Mouse (Mus musculus): Measurements from ENCODE around the gene Rtn3.
"Not testable (repeated sequence)": the region's sequence is repeated elsewhere in the genome, so short reads cannot be mapped to it uniquely, and the experiment has no call there.

The Rtn3 gene

DNA sequence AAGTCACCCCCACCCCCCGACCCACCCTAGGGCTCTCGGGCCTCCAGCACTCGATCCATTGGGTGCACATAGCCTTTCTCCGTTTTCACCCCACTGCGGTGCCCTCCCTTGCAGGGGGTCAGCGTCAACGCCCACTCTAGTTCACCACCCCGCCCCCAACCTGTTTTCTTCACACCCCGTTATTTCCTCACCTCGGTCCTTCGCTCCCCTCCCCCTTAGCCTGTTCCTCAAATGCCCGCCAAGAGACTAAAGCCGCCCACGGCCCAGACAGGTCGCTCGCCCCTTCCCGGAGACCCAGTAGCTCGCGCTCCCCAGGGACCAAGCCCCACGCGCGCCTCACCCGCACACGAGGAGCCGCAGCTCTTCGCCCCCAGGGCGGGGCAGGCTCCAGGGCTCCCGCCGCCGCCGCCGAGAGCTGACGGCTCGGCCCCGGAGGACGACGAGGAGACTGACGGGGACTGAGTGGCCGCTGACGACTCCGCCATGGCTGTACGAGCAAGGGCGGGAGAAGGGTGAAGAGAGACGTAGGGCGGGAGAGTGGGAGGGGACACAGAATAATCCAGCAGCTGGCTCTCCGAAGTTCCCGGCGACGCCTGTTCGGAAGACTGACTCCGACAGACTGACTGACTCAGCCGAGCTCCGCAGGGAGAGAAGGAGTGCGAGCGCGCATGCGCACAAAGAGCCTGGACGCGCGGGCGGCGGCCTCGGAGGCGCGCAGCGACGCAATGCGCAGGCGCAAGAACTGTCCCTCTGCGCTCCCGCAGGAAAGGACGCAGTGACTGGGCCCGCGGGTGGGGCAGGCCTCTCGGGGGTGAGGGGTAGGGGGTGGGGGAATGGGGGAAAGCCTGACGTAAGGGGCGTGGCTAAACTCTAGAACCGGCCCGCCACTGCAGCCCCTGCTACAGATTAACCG, at the start of gene Rtn3:
TSS of gene Rtn3 (minus strand) at position 683 of the 913 bp plus-strand sequence.
- peak; percentile 98 for DNase-seq

DNA sequence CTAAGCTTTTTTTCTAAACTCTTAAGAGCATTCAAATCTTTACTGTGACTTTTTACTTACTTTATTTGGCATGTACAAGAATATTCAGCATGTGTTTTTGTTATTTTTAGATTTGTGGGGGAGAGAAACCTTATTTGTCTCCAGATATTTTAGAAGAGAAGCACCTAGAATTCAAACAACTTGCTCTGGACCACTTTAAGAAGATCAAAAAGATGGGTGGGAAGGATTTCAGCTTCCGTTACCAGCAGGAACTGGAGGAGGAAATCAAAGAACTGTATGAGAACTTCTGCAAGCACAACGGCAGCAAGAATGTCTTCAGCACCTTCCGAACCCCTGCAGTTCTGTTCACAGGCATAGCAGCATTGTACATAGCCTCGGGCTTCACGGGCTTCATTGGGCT, 48.8 kb upstream of the Rtn3 start:
- no peak for DNase-seq

DNA sequence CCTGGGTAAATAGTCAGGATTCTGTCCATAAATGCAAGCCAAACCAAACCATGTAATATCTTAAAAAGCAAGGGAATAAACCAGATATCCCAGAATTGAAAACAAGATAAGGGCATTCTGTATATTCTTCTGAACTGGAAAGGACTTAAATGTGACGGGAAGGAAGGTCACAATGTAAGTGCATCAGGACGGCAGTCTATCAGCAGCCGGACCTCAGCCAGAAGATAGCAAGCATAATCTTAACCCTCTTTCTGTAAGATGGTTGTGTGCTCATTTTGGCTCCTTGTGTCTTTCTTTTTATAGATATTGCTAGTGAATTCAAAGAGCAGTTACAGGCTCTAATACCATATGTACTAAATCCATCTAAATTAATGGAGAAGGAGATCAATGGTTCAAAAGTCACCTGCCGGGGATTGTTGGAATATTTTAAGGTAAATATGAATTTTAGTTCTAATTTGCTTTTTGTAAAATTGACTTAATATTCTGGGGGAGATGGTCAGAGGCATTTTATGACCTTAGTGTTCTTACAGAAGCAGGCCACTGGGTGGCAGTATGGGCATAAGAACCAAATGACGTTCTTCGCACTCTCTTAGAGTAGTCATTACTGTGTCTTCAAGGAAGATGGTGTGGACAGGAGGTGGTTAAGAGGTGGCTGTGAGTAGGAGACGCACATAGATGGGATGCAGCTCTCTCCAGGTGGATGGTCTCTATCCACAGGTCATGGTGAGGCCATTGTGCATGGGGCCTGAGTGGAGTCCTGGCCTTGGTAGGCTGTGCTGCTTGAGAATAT, 45.8 kb upstream of the Rtn3 start:
- DNase-seq, result peak; percentile 71

DNA sequence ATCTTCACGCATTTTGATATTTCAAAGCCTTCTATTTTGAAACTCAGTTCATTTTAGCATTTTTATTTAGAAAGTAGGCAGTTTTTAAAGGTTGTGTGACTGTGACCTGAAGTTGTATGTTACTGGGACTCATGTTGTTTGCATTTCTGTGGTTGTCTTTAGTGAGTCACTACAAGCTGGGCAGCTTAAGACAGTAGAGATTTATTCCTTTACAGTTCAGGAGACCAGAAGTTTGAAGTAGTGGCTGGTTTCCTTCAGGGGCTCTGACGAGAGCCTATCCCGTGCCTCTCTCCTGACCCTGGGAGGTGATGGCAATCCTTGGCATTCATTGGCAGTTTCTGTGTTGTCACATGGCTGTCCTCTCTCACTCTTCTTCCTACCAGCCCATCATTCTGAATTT, 41.8 kb upstream of the Rtn3 start:
- no peak for DNase-seq

DNA sequence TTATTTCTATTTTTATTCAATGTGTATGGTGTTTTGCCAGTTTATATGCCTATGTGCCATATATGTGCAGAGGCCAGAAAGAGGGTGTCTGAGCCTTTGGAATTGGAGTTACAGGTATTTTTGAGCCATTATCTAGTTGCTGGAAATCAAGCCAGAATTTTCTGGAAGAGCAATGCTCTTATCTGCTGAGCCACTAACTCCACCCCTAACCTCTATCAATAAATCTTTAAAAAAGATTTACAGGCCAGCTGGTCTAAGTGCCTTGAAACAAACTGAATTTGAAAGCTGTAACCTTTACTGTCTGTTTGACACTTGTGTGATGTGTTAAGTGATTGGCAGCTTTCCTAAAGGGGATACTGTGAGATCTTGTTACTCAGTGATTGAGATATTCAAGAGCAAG, 40.7 kb upstream of the Rtn3 start:
- DNase-seq, result no peak

DNA sequence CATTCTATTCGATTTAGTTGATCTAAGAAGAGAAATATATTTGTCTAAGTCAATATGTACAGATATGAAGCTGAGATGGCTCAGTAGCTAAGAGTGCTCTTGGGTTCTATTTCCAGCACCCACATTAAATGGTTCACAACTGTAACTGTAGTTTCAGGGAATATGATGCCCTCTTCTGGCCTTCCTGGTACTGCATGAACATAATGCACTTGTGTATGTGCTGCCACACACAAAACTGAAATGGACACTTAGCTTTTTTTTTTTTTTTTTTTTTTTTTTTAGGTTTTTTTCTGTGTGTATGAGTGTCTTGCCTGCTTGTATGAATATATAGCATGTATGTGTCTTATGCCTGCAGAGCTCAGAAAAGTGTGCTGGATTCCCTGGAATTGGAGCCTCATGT, 40.2 kb upstream of the Rtn3 start:
- peak; percentile 54 for DNase-seq

DNA sequence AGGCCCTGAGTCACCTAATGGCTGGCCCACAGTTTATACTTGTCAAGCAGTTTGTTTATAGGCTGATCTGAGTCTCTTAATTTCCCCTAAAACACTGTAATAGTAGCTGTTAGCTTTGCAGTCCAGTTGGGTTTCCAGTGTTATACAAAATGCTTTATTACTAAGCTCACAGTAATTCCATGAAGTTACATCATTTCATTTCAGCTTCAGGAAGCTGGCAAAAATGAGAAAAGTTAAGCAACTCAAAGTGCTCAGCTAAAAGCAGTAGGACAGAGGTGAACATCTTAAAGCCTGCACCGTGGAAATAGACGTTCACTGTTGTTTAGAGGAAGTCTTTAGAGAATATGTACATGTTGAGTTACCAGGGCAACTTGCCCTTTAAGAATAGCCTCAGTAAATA, 39.8 kb upstream of the Rtn3 start:
- DNase-seq, result no peak

DNA sequence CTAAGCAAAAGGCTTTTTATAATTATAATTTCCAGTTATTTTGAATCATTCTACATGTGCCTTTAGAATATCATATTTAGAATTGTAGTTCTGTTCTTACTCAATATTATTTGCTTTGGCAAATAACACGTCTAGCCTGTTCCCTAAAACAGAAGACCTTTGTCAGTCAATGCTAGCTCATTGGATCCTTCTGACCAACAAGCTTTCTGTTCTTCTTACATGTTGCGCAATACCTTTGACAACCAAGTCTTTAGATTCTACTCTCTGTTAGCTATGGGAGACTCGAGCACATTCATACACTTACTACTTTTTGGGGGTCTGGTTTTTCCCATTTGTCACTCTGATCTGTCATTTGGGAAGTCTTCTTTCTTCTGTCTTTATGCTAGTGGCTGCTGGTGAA, 38.5 kb upstream of the Rtn3 start:
- no peak for DNase-seq

DNA sequence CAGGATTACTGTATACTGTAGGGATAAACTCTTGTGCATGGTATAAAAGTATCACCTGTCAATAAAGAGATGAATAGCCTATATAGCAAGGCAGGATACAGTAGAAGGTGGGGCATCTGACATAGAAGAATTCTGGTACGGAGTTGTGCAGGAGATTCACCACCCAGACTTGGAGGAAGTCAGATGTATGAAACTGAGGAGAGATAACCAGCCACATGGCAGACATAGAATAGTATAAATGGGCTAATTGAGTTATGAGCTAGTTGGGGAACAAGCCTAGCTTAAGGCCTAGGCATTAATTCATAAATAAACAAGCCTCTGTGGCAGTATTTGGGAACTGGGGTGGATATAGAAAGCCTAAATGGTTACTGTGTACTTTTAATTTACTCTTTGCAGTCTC, 33.4 kb upstream of the Rtn3 start:
- no peak for DNase-seq

DNA sequence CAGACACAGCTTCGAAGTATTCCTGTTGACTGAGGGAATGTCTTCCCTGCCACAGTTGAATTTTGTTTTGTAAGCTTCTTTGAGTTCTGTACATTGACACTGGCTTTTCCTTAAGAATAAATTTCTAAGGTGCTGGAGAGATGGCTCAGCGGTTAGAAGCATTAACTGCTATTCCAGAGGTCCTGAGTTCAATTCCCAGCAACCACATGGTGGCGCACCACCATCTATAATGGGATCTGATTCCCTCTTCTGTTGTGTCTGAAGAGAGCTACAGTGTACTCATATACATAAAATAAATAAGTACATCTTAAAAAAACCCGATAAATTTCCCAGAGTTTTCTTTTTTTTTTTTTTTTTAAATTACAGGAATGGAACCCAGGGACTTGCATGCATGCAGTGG, 24.9 kb upstream of the Rtn3 start:
- no peak for DNase-seq

DNA sequence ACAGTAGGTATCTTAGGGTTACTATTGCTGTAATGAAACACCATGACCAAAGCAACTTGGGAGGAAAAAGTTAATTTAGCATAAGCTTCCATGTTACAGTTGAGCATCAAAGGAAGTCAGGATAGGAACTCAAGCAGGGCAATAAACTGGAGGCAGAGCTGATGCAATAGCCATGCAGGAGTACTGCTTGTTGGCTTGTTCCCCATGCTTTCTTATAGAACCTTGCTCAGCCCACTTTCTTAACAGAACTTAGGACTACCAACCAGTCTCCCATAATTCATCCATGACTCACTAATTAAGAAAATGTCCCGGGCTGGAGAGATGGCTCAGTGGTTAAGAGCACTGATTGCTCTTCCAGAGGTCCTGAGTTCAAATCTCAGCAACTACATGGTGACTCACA, 23.2 kb upstream of the Rtn3 start:
- no peak for DNase-seq

DNA sequence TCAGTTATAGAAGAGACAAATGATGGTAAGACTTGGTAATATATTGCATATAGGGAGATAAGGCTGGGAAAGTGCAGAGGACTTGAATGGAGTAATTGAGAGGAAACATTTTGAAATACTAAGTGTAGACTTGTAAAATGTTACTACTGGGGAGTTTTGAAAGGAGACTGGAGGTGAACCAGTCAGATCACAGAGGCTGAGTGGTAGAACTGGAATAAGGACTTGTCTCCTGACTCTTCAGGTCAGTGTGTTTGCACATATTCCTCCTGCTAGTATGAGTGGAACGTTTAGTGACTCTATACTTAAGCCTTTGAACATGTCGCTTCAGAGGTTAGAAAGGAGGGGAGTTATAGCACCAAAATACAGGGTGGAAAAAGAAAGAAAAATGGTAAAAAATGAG, 19.4 kb upstream of the Rtn3 start:
- DNase-seq, result no peak

DNA sequence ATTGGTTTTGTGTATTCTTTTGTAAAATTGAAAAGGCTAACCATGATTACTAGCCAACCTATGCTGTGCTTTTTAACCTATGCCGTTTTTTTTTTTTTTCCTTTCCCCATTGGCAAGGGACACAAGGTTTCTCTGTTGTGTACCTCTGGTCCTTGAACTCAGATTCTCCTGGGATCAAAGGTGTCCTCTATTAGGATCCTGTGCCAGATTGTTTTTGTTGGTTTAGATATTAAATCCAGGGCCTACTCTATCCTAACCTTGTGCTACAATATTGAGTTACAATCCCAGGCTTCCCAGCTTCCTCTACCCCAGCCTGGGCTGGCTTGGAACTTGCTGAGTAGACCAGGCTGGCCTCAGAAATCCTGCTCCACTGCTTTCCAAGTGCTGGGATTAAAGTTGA, 17.6 kb upstream of the Rtn3 start:
- DNase-seq, result no peak

DNA sequence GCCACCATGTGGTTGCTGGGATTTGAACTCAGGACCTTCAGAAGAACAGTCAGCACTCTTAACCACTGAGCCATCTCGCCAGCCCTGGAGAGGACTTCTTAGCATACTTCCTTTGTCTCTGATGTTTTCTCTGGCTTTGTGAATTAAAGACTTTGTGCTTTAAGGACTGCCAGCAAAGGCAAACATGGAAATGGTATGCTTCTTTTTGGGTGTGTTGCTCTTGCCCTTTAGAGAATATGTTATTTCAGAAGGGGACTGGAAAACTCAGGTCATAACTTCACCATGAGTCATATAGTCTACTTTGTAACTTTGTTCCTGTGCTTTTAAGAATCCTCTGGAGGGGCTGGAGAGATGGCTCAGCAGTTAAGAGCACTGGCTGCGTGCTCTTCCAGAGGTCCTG, 15.7 kb upstream of the Rtn3 start:
- no peak for DNase-seq

DNA sequence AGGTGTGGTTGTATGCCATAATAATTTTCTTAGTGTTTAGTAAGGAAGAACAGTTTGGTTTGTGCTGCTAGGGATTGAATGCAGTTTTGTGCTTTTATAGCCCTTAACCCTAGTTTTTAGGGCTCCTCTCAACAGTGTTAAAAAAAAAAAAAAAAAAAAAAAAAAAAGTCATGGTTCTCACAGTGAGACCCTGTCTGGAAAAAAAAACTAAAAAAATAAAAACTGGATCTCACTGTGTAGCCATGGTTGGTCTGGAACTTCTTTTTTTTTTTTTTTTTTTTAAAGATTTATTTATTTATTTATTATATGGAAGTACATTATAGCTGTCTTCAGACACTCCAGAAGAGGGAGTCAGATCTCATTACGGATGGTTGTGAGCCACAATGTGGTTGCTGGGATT, 13.0 kb upstream of the Rtn3 start:
- DNase-seq, result not testable (repeated sequence)

DNA sequence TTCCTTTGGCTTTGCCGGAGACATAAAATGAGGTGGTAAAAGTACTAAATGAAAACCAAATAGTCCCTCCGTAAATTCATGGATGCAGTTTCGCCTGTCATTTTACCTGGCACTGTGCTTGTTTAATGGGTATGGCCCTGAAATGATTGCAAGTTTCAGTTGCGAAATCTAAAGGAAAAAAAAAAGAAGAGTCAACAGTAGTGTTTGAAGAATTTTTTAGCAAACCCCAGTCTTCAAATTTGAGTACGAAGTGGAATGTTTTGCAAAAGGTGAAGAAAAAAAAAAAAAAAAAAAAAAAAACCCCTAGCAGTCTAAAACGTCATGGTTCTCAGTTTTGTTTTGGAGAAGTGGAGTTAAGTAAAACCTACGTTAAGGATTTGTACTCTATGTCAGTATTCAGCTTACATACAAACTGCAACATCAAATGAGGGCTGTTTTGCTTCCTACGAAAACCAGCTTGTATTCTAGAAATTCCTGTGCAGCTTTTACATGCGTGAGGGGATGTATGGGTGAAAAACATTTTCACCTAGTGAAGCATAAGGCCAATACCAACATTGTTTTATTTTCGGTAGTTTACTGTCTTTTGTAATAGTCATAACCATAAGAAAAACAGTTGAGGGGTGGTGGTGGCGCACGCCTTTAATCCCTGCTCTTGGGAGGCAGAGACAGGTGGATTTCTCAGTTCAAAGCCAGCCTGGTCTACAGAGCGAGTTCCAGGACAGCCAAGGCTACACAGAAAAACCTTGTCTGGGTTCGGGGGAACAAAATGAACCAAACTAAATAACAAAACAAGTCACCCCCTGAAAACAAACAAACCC, 12.3 kb upstream of the Rtn3 start:
- no peak for DNase-seq

DNA sequence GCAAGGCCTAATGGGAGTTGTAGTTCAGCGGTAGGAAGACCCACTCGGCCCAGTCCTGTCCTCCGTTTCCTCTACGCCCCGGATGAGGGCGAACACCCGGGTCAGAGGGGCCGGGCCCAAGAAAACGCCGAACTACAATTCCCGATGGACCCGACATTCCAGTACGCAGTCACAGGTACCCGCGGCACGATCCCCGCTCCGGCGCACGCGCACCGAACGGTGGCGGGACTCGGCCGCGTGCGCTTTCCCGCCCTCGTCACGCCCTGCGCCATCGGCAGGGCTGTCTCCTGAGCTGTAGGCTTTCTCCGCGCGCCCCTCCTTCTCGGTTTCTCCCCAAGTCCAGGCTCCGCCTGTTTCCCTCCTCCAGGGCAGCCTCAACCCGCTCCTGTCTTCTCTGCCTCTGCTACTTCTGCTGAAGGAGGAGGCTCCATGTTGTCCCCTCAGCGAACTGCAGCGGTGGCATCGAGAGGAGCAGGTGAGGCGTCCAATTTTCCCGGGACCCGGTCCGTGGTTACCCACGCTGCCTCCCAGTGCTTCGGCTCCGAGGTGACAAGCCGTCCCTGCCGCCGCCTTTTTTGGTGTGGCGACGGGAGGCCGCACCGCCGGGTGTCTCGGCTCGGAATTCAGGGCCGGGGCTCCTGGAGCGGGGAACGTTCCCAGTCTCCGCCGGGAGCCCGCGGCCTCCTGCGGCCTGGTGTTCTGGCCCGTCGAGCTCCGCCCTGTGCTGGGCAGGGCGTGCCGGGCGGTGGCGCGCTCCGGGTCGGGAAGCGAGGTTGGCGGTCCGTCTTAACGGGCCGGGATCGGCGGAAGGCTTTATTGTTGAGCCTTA, 11.3 kb upstream of the Rtn3 start:
- peak; percentile 94 for DNase-seq

DNA sequence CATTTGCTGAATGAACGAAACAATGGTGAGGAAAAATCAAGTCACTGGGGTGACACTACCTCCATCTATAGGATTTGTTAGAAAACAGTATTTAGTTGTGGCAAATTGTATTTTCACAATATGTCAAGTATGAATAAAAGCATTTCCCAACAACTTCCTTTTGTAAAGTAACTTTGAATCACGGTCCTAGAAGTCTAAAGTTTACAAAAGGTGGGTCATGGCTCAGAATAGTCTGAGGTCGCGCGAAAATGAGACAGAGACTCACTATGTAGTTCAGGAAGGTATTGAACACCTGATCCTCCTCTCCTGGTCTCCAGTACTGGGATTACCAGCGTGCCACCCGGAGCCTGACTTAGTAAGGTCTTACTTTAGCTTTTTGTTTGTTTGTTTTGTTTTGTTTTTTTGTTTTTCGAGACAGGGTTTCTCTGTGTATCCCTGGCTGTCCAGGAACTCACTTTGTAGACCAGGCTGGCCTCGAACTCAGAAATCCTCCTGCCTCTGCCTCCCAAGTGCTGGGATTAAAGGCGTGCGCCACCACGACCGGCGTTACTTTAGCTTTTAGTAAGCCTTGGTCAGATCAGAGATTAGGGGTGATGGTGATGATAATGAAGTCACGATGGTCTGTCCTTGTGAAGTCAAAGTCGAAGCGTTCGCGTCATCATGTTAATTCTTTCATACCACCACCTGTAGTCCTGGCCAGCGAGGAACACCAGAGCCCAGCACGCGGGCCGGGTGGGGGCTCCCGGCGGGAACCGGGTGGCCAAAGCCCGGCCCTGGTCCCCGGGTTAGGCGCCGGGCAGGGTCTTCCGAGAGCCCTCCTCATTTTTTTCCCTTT, 10.5 kb upstream of the Rtn3 start, which contains the start of gene Atl3:
TSS of gene Atl3 (plus strand) at position 689 of the 835 bp plus-strand sequence.
- DNase-seq, result no peak

DNA sequence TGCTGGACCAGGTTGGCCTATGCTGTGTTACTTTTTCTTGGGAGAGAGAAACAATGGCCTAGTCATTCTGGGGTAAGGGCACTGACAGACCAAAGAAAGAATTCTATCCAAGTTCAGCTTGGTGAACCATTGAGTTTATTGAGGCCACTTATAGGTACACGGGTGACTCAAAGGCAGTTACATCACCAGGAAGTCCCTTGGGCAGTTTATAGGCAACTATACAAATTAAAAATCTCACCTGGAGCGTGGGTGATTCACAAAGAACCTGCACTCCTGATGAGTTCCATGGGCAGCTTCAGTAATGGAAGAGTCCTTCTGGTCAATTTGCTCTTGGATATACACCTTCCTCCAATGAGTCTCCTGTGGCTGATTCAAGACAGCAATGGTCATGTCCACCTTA, 9.6 kb upstream of the Rtn3 start:
- no peak for DNase-seq

DNA sequence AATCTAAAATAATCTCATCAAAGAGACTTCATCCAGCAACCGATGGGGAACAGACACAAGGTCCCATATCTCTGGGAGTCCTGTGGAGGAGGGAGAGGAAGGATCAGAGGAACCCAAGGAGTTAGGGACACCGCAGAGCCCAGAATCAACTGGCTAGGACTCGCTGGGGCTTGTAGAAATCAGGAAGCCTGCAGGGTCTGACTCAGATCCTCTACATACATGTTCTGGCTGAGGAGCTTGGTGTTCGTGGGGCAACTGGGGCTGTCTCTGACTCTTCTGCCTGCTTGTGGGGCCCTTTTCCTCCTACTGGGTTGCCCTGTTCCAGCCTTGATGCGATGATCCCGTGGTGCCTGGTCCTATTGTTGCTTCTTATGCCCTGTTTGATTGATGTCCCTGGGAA, 8.9 kb upstream of the Rtn3 start:
- DNase-seq, result no peak

DNA sequence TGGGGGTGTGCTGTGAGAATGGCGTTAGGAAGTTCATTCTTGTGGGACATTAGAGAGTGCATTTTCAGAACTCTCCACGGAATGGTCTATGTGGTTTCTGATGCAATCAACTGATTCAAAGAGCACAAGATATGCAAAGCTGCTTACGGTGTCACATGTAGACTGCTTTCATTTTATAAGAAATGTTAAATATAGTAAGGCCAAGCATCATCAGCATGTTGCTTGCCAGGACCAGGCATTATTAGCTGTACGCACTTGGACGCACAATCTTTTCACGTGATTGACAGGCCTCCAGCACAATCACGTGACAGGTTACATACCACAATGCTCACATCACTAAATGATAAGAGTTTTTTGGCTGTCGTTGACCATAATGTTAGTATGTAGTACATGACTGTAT, 4.6 kb upstream of the Rtn3 start:
- DNase-seq, result no peak
